Mouse (Mus musculus) ES-E14 (cell line): ENCODE results near the gene Skap2. TPM values are rescaled to one million over a fixed set of nuclear protein-coding genes. Genes with fewer than 3 reads are reported as not detected.

ENCODE experiments used
- DNase-seq: peaks from one replicate; pipeline ENCODE4 v3.0.0-alpha.2; 2013; ENCODE audit warnings: low read depth, low spot score
- H3K27ac ChIP-seq: 2 replicates; pipeline ENCODE4 v1.5.1; 2012; ENCODE audit warnings: low read depth, mild to moderate bottlenecking, low read length, moderate library complexity, mixed read lengths; ENCODE audit not compliant: poor library complexity, insufficient read depth, severe bottlenecking
- H3K36me3 ChIP-seq: 2 replicates; pipeline ENCODE4 v1.6.1; 2012; ENCODE audit warnings: mild to moderate bottlenecking, low read length, moderate library complexity, mixed read lengths; ENCODE audit not compliant: control insufficient read depth, poor library complexity, insufficient read depth, severe bottlenecking
- H3K4me1 ChIP-seq, 2 experiments: fragments of 150-350 bp in 1 of 2; sonication (generic) in 1 of 2; 2 replicates each; pipeline ENCODE4 v1.6.1; 2012; ENCODE audit warnings: low read length in 2 of 2, mild to moderate bottlenecking in 1 of 2, mixed read lengths in 1 of 2; ENCODE audit not compliant: control insufficient read depth in 2 of 2, insufficient read depth in 2 of 2, poor library complexity in 1 of 2
- H3K4me3 ChIP-seq, 2 experiments: fragments of 150-350 bp in 1 of 2; sonication (generic) in 1 of 2; 2 replicates each; pipeline ENCODE4 v1.5.1; 2012; ENCODE audit warnings: low read length in 2 of 2, low read depth in 1 of 2, mild to moderate bottlenecking in 1 of 2, mixed read lengths in 1 of 2; ENCODE audit not compliant: insufficient read depth in 1 of 2, poor library complexity in 1 of 2, severe bottlenecking in 1 of 2
- H3K9ac ChIP-seq: 2 replicates; pipeline ENCODE4 v1.6.1; 2012; ENCODE audit warnings: low read depth, mild to moderate bottlenecking, low read length, mixed read lengths; ENCODE audit not compliant: poor library complexity, insufficient read depth, severe bottlenecking
- H3K9me3 ChIP-seq: fragments of 150-350 bp; sonication (generic); 2 replicates; pipeline ENCODE4 v1.6.1; 2012; ENCODE audit warnings: low read depth, mild to moderate bottlenecking, low read length; ENCODE audit not compliant: control insufficient read depth, insufficient read depth
- CHD2 ChIP-seq: IDR thresholded peaks from 2 replicates; pipeline ENCODE4 v1.6.1; 2014; ENCODE audit warnings: mild to moderate bottlenecking, low read depth, low read length, inconsistent platforms
- HCFC1 ChIP-seq: IDR thresholded peaks from 2 replicates; pipeline ENCODE4 v1.6.1; 2012; ENCODE audit warnings: low read length, inconsistent platforms, borderline replicate concordance; ENCODE audit not compliant: insufficient read depth
- MAFK ChIP-seq: IDR thresholded peaks from 2 replicates; pipeline ENCODE4 v1.6.1; 2014; ENCODE audit warnings: mild to moderate bottlenecking, low read depth, low read length, inconsistent platforms; ENCODE audit not compliant: insufficient read depth
- ZC3H11A ChIP-seq: IDR thresholded peaks from 2 replicates; pipeline ENCODE4 v1.6.1; 2012; ENCODE audit warnings: low read depth, mild to moderate bottlenecking, inconsistent platforms, low read length, borderline replicate concordance
- ZNF384 ChIP-seq: IDR thresholded peaks from 2 replicates; pipeline ENCODE4 v1.6.1; 2012; ENCODE audit warnings: low read depth, low read length, inconsistent platforms
- in situ Hi-C, 2 experiments: fragments of 600-800 bp; cut with MboI; formaldehyde crosslinking; loops; one replicate each; pipeline ENCODE4 v1.15.1; 2025; ENCODE audit warnings: low sequenced_read_pairs in 2 of 2, inconsistent platforms in 1 of 2; ENCODE audit not compliant: unreplicated experiment in 2 of 2
- total RNA-seq: library from RNA; depleted of rRNA; stranded (reverse); fragments of 300-350 nt; gene quantifications from 2 replicates; pipeline ENCODE4 v1.2.3, GENCODE M21; 2012

The Skap2 gene
- total RNA-seq, 1 experiment, result 25.1 TPM

DNA sequence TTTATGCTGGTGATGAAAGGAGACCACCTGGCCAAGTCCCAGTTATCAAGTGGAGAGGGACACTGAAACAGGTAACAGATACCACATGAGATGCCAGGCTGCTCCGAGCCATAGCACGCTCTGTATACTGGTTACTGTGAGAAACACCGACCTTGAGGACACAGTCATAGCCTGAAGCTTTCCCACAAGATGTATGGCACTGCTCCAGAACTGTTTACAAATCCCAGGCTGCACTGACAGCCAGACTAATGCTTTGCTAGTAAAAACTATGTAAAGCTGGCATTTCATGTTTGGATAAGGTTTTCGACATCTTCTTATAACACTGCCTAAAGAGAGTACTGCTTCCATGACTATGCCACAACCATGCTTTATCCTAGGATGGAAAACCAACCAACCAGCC is 90.5 kb downstream of the Skap2 start:
- H3K4me3 ChIP-seq, result no peak overlapping the region
- no peak for DNase-seq
- H3K27ac ChIP-seq, result no peak overlapping the region
- TF ChIP-seq MAFK (no peak), CHD2 (no peak), ZC3H11A (no peak)
- H3K9ac ChIP-seq, result no peak overlapping the region
- no peaks in the 10 kb centered on the region for H3K36me3 ChIP-seq
- no peaks in the 10 kb centered on the region for H3K9me3 ChIP-seq
- in situ Hi-C loops, result no loop called here
- peaks cover 0 to 9% of the 10 kb centered on the region in 2 experiments; a peak in 2 of 4 replicates for H3K4me1 ChIP-seq

DNA sequence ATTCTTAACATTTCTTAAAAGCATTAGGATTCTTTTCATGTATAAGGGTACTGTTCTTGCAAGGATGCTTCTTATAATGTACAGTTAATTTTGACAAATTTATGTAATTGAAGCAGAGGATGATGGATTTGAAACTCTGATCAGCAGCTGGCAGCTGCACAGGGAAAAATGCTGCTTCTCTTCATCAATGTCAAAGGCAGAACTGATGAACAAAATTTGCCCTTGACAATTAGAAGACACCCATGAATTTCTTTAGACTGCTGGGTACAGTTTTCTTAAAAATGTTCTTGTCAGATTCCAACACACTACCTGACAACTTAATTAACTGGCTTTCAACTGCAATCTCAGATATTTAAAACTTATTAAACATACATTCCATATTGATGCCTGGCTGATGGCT is 103.9 kb downstream of the Skap2 start:
- H3K4me1 ChIP-seq, result no peaks in the 10 kb centered on the region; a peak in 1 of 4 replicates
- TF ChIP-seq ZC3H11A (no peak), HCFC1 (no peak), ZNF384 (no peak), MAFK (no peak), CHD2 (no peak)
- H3K27ac ChIP-seq, result no peak overlapping the region
- H3K4me3 ChIP-seq, result no peak overlapping the region
- H3K9me3 ChIP-seq, result no peaks in the 10 kb centered on the region
- DNase-seq, result no peak
- in situ Hi-C loops, result no loop called here
- no peak overlapping the region for H3K9ac ChIP-seq
- H3K36me3 ChIP-seq, result no peaks in the 10 kb centered on the region

DNA sequence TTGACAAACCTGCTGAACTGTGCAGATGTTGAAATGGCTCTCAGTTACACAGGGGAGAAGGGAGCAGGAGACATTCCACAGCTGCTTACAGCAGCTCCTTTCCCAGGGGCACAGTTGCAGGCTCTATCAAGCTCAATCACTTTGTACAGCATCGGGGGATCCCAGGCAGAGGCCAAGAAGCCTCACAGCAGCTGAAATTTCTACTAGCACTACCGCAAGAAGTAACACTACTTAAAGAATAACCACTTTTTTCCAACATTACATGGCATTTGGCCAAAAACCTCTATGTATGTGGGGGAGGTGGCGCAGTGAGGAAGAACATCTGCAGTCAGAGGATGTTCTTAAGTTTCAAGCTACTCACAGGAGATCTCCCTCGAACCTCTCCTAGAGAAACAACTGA is 106.7 kb downstream of the Skap2 start:
- Histone ChIP-seq H3K4me1 (no peaks in the 10 kb centered on the region), H3K27ac (no peak overlapping the region), H3K9ac (no peak overlapping the region), H3K36me3 (no peaks in the 10 kb centered on the region), H3K4me3 (no peak overlapping the region), H3K9me3 (no peaks in the 10 kb centered on the region)
- DNase-seq, result no peak
- in situ Hi-C loops, result no loop called here
- TF ChIP-seq HCFC1 (no peak), ZNF384 (no peak), MAFK (no peak), CHD2 (no peak), ZC3H11A (no peak)

DNA sequence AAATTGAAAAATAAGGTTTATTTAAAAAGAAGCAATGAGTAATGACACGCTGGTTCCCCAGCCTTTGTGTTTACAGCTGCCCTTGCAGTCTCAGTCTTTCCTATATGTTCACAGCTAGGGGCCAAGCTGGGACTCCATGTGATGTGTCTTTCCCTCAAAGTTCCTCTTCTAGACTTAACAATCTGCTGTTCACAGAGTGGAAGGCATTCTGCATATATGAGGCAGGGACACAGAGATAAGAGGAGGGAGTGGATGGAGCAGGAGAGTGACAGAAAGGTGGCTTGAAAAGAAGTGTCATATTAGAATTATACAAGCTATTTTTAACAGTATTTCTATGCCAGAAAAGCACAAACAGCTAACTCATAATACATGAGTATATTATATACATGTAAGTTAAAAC is 110.8 kb downstream of the Skap2 start:
- Histone ChIP-seq H3K36me3 (no peaks in the 10 kb centered on the region), H3K4me1 (no peaks in the 10 kb centered on the region), H3K9me3 (no peaks in the 10 kb centered on the region), H3K4me3 (no peak overlapping the region), H3K27ac (no peak overlapping the region), H3K9ac (no peak overlapping the region)
- in situ Hi-C loops, result no loop called here
- DNase-seq, result no peak
- no peak for TF ChIP-seq CHD2
- TF ChIP-seq ZC3H11A, result no peak
- TF ChIP-seq HCFC1, result no peak
- TF ChIP-seq MAFK, result no peak
- TF ChIP-seq ZNF384, result no peak

DNA sequence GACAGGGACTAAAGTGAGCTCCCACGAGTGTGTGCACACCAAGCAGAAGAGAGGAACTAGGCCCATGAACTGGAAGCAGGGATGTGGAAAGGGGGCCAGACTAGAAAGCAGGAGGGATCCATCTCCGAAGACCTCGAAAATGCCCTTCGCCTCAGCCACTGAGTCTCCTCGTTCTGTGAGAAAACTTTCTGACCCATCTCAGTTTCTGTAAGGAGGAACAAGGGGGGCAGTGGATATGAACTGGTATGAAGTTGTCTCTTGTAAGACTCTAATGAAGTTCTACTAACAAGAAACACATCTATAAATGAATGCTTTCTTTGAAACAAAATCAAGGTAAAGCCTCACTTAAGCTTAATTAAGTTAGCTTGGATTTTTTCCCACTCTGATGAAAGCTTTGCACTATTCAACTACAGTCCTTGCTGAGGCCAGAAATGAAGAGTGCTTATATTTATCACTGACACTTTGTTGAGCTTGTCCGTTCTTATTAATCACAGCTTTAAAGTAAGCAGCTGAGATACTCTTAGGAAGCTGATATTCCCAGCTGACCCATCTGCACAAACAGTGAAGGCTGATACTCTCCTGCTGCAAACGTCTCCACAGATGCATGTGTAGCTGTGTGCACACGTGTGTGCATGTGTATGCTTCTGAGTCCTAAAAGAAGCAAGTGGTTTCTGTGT is 113.9 kb downstream of the Skap2 start:
- H3K4me3 ChIP-seq, result no peak overlapping the region
- TF ChIP-seq ZNF384 (no peak), CHD2 (no peak), ZC3H11A (no peak), HCFC1 (no peak), MAFK (no peak)
- H3K9me3 ChIP-seq, result no peaks in the 10 kb centered on the region
- no peak overlapping the region for H3K27ac ChIP-seq
- DNase-seq, result no peak
- H3K9ac ChIP-seq, result no peak overlapping the region
- no peaks in the 10 kb centered on the region for H3K36me3 ChIP-seq
- no peaks in the 10 kb centered on the region for H3K4me1 ChIP-seq
- in situ Hi-C loops, result no loop called here
